Mouse (Mus musculus) brown adipose tissue, adult 24 weeks (tissue): ENCODE measurements around the gene Comtd1. TPM values are rescaled to one million over a fixed set of nuclear protein-coding genes. Genes with fewer than 3 reads are reported as not detected.

Experiments used
- H3K27ac ChIP-seq: fragments of 200-500 bp; replicated peaks from 2 replicates; pipeline ENCODE4 v1.5.1; 2012; ENCODE audit warnings: low read depth, mild to moderate bottlenecking, low read length
- H3K4me1 ChIP-seq: fragments of 200-500 bp; 2 replicates; pipeline ENCODE4 v1.6.1; 2012; ENCODE audit warnings: low read length, mixed read lengths; ENCODE audit not compliant: control insufficient read depth, insufficient read depth, insufficient read length
- H3K4me3 ChIP-seq: fragments of 200-500 bp; 2 replicates; pipeline ENCODE4 v1.5.1; 2012; ENCODE audit warnings: low read depth, mild to moderate bottlenecking, low read length, moderate library complexity; ENCODE audit not compliant: insufficient read depth
- polyA plus RNA-seq: library from polyadenylated mRNA; stranded (reverse); fragments of >200 nt; gene quantifications from 2 replicates; pipeline ENCODE4 v1.2.4, GENCODE M21; 2012; ENCODE audit not compliant: missing spikeins, insufficient read depth, insufficient read length

Comtd1 gene
- polyA plus RNA-seq, 1 experiment = 27.9 TPM

GRCm38 (mm10) chr14:21820880-21821505 is 27.8 kb downstream of the Comtd1 start:
- Histone ChIP-seq H3K4me3 (no peak overlapping the region), H3K27ac (no peak overlapping the region), H3K4me1 (peaks cover 9% of the 10 kb centered on the region; the same call in 1 of the 2 replicates)

GRCm38 (mm10) chr14:21817453-21817852 is 31.3 kb downstream of the Comtd1 start:
- Histone ChIP-seq H3K4me1 (0 out of 2 replicates have a peak, but pooled peaks cover 3% of the 10 kb centered on the region), H3K4me3 (no peak overlapping the region)

GRCm38 (mm10) chr14:21816255-21816654 is 32.5 kb downstream of the Comtd1 start:
- Histone ChIP-seq H3K4me3 (no peak overlapping the region), H3K4me1 (0 out of 2 replicates have a peak, but pooled peaks cover 3% of the 10 kb centered on the region), H3K27ac (no peak overlapping the region)

More at GRCm38 (mm10) chr14:21817453-21817852, 31.3 kb downstream of the Comtd1 start:
- H3K27ac ChIP-seq = no peak overlapping the region

- no peak overlapping the region for H3K4me3 ChIP-seq
- no peak overlapping the region for H3K27ac ChIP-seq
- H3K4me1 ChIP-seq = 0 out of 2 replicates have a peak, but pooled peaks cover 3% of the 10 kb centered on the region
Measured at GRCm38 (mm10) chr14:21814606-21815005, 34.2 kb downstream of the Comtd1 start.

GRCm38 (mm10) chr14:21813847-21814246 is 34.9 kb downstream of the Comtd1 start:
- Histone ChIP-seq H3K27ac (no peak overlapping the region), H3K4me1 (0 out of 2 replicates have a peak, but pooled peaks cover 3% of the 10 kb centered on the region), H3K4me3 (no peak overlapping the region)

GRCm38 (mm10) chr14:21813216-21813615 is 35.6 kb downstream of the Comtd1 start:
- no peak overlapping the region for H3K27ac ChIP-seq
- no peak overlapping the region for H3K4me3 ChIP-seq
- 0 out of 2 replicates have a peak, but pooled peaks cover 3% of the 10 kb centered on the region for H3K4me1 ChIP-seq

GRCm38 (mm10) chr14:21812590-21813162 is 36.1 kb downstream of the Comtd1 start:
- Histone ChIP-seq H3K4me1 (0 out of 2 replicates have a peak, but pooled peaks cover 3% of the 10 kb centered on the region), H3K4me3 (no peak overlapping the region), H3K27ac (no peak overlapping the region)

GRCm38 (mm10) chr14:21811744-21812393 is 36.9 kb downstream of the Comtd1 start:
- Histone ChIP-seq H3K27ac (no peak overlapping the region), H3K4me3 (no peak overlapping the region), H3K4me1 (0 out of 2 replicates have a peak, but pooled peaks cover 3% of the 10 kb centered on the region)

GRCm38 (mm10) chr14:21811301-21811700 is 37.5 kb downstream of the Comtd1 start:
- Histone ChIP-seq H3K4me3 (no peak overlapping the region), H3K4me1 (0 out of 2 replicates have a peak, but pooled peaks cover 3% of the 10 kb centered on the region), H3K27ac (no peak overlapping the region)

- no peak overlapping the region for H3K27ac ChIP-seq
- no peak overlapping the region for H3K4me3 ChIP-seq
- H3K4me1 ChIP-seq = 0 out of 2 replicates have a peak, but pooled peaks cover 3% of the 10 kb centered on the region
Measured at GRCm38 (mm10) chr14:21809418-21809817, 39.4 kb downstream of the Comtd1 start.

- Histone ChIP-seq H3K4me1 (no peaks in the 10 kb centered on the region), H3K4me3 (no peak overlapping the region), H3K27ac (no peak overlapping the region)
Measured at GRCm38 (mm10) chr14:21808208-21808922, 40.4 kb downstream of the Comtd1 start.

- Histone ChIP-seq H3K27ac (no peak overlapping the region), H3K4me3 (no peak overlapping the region), H3K4me1 (no peaks in the 10 kb centered on the region)
Measured at GRCm38 (mm10) chr14:21806631-21807160, 42.1 kb downstream of the Comtd1 start.

- Histone ChIP-seq H3K27ac (no peak overlapping the region), H3K4me3 (no peak overlapping the region), H3K4me1 (no peaks in the 10 kb centered on the region)
Measured at GRCm38 (mm10) chr14:21806203-21806602, 42.6 kb downstream of the Comtd1 start.

- Histone ChIP-seq H3K4me3 (no peak overlapping the region), H3K27ac (no peak overlapping the region), H3K4me1 (no peaks in the 10 kb centered on the region)
Measured at GRCm38 (mm10) chr14:21802543-21803206, 46.1 kb downstream of the Comtd1 start.
